Mouse (Mus musculus) liver, postnatal 0 days (tissue): ENCODE measurements at regions not wholly inside any gene's neighbourhood (a gene's known extent, or its start where the extent isn't known, plus 50 kb on each side); places are given as distances from the start of the nearest gene placed in this dataset.

Experiments used
- ATAC-seq: fragments of 200-750 bp; cut with Nextera tagmentation; 2 replicates; pipeline ENCODE4 v1.8.0; 2017; ENCODE audit warnings: mild to moderate bottlenecking, moderate library complexity
- DNase-seq: peaks from one replicate; pipeline ENCODE4 v3.0.0-alpha.2; 2016
- H3K27ac ChIP-seq: fragments of 300-500 bp; sonication (generic); 2 replicates; pipeline ENCODE4 v1.5.1; 2014; ENCODE audit warnings: antibody characterized with exemption, moderate library complexity, mild to moderate bottlenecking, low read depth
- H3K27me3 ChIP-seq: fragments of 300-500 bp; sonication (generic); 2 replicates; pipeline ENCODE4 v1.6.1; 2014; ENCODE audit warnings: low read length, control low read depth, mixed read lengths; ENCODE audit not compliant: insufficient read depth
- H3K36me3 ChIP-seq: fragments of 300-500 bp; sonication (generic); replicated peaks from 2 replicates; pipeline ENCODE4 v1.6.1; 2014; ENCODE audit warnings: mild to moderate bottlenecking, control low read depth, low read length, moderate library complexity, mixed read lengths; ENCODE audit not compliant: insufficient read depth
- H3K4me1 ChIP-seq: fragments of 300-500 bp; sonication (generic); 2 replicates; pipeline ENCODE4 v1.6.1; 2014; ENCODE audit warnings: antibody characterized with exemption, mild to moderate bottlenecking, control low read depth; ENCODE audit not compliant: insufficient read depth
- H3K4me2 ChIP-seq: fragments of 300-500 bp; sonication (generic); 2 replicates; pipeline ENCODE4 v1.6.1; 2014; ENCODE audit warnings: low read depth, mild to moderate bottlenecking, low read length, moderate library complexity, mixed read lengths
- H3K4me3 ChIP-seq: fragments of 300-500 bp; sonication (generic); 2 replicates; pipeline ENCODE4 v1.5.1; 2014; ENCODE audit warnings: low read depth, low read length
- H3K9ac ChIP-seq: fragments of 300-500 bp; sonication (generic); replicated peaks from 2 replicates; pipeline ENCODE4 v1.6.1; 2014; ENCODE audit warnings: mild to moderate bottlenecking, moderate library complexity
- H3K9me3 ChIP-seq: fragments of 300-500 bp; sonication (generic); 2 replicates; pipeline ENCODE4 v1.6.1; 2016; ENCODE audit warnings: mild to moderate bottlenecking, control low read depth, low read length, mixed read lengths
- CTCF ChIP-seq: sonication (generic); IDR thresholded peaks from 2 replicates; pipeline ENCODE4 v1.5.1; 2016; ENCODE audit warnings: antibody characterized with exemption, low read depth
- EP300 ChIP-seq: IDR thresholded peaks from 2 replicates; pipeline ENCODE4 v1.6.1; 2016; ENCODE audit warnings: antibody characterized with exemption, low read depth, mild to moderate bottlenecking
- WGBS: fragments of 180-500 bp; shearing (Covaris S2); extraction: QIAGEN DNeasy Blood & Tissue Kit; methylation state at CpG from one replicate; pipeline ENCODE4 v1.1.7; 2014; ENCODE audit not compliant: insufficient replicate concordance; 5-methylcytosine and 5-hydroxymethylcytosine counted together

GRCm38 (mm10) chr6:49686776-49687175, 135.7 kb upstream of the Npy start:
- H3K4me2 ChIP-seq = no peak overlapping the region
- no peak overlapping the region for H3K9ac ChIP-seq
- H3K27ac ChIP-seq = no peak overlapping the region
- H3K27me3 ChIP-seq = no peaks in the 10 kb centered on the region
- no peaks in the 10 kb centered on the region for H3K4me1 ChIP-seq
- no peak for ATAC-seq
- 68% methylated on average over 4 of the region's 4 CpGs for WGBS
- no peaks in the 10 kb centered on the region for H3K36me3 ChIP-seq
- no peak for DNase-seq
- TF ChIP-seq EP300 = no peak
- H3K9me3 ChIP-seq = no peaks in the 10 kb centered on the region
- H3K4me3 ChIP-seq = no peak overlapping the region

GRCm38 (mm10) chr6:49692032-49692539, 130.4 kb upstream of the Npy start:
- no peak for TF ChIP-seq CTCF
- TF ChIP-seq EP300 = no peak
- Histone ChIP-seq H3K36me3 (no peaks in the 10 kb centered on the region), H3K4me1 (no peaks in the 10 kb centered on the region), H3K9me3 (no peaks in the 10 kb centered on the region), H3K4me2 (no peak overlapping the region), H3K9ac (no peak overlapping the region), H3K4me3 (no peak overlapping the region), H3K27ac (no peak overlapping the region), H3K27me3 (no peaks in the 10 kb centered on the region)
- no peak for DNase-seq
- no peak for ATAC-seq
- 23% methylated on average over 6 of the region's 6 CpGs for WGBS

DNA sequence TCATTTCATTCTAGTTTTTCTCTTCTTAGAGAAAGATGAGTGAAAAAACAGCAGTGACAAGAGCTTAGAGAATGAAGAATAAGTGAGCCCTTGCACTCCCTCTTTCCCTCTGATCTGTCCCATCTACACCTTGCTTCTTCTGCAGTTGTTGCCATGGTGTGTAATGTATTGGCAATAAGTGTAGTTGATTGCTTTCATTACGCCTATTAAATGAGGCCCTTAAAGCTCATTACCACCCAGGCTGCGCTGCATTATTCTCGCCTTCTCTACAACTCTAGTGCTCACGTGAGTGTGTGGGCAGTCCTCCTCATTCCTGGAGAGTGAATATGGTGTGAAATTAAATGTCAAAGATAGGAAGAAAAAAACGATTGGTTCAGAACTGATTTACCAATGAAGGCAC, 127.7 kb upstream of the Npy start:
- Histone ChIP-seq H3K9ac (no peak overlapping the region), H3K9me3 (no peaks in the 10 kb centered on the region), H3K36me3 (no peaks in the 10 kb centered on the region), H3K27me3 (no peaks in the 10 kb centered on the region), H3K4me3 (no peak overlapping the region), H3K4me2 (no peak overlapping the region), H3K4me1 (no peaks in the 10 kb centered on the region), H3K27ac (no peak overlapping the region)
- DNase-seq (no peak), ATAC-seq (no peak)
- WGBS = 68% methylated on average over 5 of the region's 5 CpGs
- TF ChIP-seq CTCF = no peak
- no peak for TF ChIP-seq EP300

DNA sequence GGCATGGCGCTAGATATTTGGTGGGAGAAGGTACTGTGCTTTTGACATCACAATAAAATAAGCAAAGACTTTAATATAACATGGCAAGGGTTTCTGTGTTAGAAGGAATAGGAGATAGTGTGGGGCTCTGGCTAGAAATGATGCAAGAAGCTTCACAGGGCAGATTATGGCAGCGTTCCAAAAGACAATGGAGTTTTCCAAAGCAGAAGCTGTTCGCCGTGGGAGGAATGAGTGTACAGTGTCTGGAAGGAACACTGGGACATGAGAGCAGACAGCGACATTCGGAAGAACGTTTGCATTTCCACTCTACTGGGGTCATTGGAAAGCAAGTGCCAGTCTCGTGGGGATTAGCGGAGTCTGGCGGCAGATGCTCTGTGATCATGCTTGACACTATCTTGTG, 125.5 kb upstream of the Npy start:
- no peak for TF ChIP-seq CTCF
- H3K27ac ChIP-seq = no peak overlapping the region
- H3K4me1 ChIP-seq = no peaks in the 10 kb centered on the region
- no peaks in the 10 kb centered on the region for H3K36me3 ChIP-seq
- no peaks in the 10 kb centered on the region for H3K9me3 ChIP-seq
- DNase-seq (no peak), ATAC-seq (no peak)
- H3K27me3 ChIP-seq = no peaks in the 10 kb centered on the region
- WGBS = 84% methylated on average over 10 of the region's 10 CpGs
- no peak overlapping the region for H3K4me3 ChIP-seq
- no peak overlapping the region for H3K9ac ChIP-seq
- no peak overlapping the region for H3K4me2 ChIP-seq

GRCm38 (mm10) chr6:49701453-49701852, 121.1 kb upstream of the Npy start:
- no peak for ATAC-seq
- no peak overlapping the region for H3K4me3 ChIP-seq
- no peaks in the 10 kb centered on the region for H3K4me1 ChIP-seq
- H3K36me3 ChIP-seq = no peaks in the 10 kb centered on the region
- H3K4me2 ChIP-seq = no peak overlapping the region
- H3K27ac ChIP-seq = no peak overlapping the region
- WGBS = 73% methylated on average over 7 of the region's 7 CpGs
- no peak overlapping the region for H3K9ac ChIP-seq
- no peaks in the 10 kb centered on the region for H3K9me3 ChIP-seq
- no peak for DNase-seq
- H3K27me3 ChIP-seq = no peaks in the 10 kb centered on the region
- no peak for TF ChIP-seq CTCF
- TF ChIP-seq EP300 = no peak

GRCm38 (mm10) chr6:49712980-49713379, 109.5 kb upstream of the Npy start:
- TF ChIP-seq EP300 = no peak
- TF ChIP-seq CTCF = no peak
- no peak overlapping the region for H3K27ac ChIP-seq
- no peaks in the 10 kb centered on the region for H3K36me3 ChIP-seq
- H3K9ac ChIP-seq = no peak overlapping the region
- DNase-seq (no peak), ATAC-seq (no peak)
- no peaks in the 10 kb centered on the region for H3K27me3 ChIP-seq
- no peaks in the 10 kb centered on the region for H3K9me3 ChIP-seq
- no peak overlapping the region for H3K4me3 ChIP-seq
- WGBS = 86% methylated on average over 1 of the region's 1 CpGs
- H3K4me1 ChIP-seq = no peaks in the 10 kb centered on the region
- no peak overlapping the region for H3K4me2 ChIP-seq

DNA sequence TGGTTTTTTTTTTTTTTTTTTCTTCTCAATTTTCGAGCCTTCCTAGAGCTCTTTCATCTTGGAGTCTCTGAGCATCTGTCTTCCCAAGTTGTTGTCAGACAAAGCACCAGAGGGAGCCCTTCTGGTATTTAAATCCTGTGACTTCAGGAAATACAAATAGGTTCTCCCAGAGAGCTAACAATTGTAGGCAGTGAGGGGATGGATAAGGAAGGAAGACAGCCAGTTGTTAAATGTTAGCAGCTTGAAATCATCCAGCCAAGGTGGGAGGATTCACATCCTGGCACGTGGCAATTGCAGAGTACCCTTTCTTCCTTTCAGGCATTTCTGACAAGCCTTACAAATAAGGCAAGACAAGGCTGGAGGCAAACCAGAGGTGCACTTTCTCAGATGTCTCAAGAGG, 106.0 kb upstream of the Npy start:
- DNase-seq = no peak
- no peak for ATAC-seq
- TF ChIP-seq EP300 (no peak), CTCF (no peak)
- Histone ChIP-seq H3K27me3 (no peaks in the 10 kb centered on the region), H3K4me3 (no peak overlapping the region), H3K27ac (no peak overlapping the region), H3K9ac (no peak overlapping the region), H3K4me2 (no peak overlapping the region), H3K9me3 (no peaks in the 10 kb centered on the region), H3K4me1 (no peaks in the 10 kb centered on the region), H3K36me3 (no peaks in the 10 kb centered on the region)
- 0% methylated on average over 2 of the region's 2 CpGs for WGBS
